Mouse (Mus musculus) olfactory bulb, adult 2 months (tissue): ENCODE data around the gene Polr3b.

Source experiments
- CTCF ChIP-seq: fragments of 200-500 bp; IDR thresholded peaks from 2 replicates; pipeline ENCODE4 v1.5.1; 2012; ENCODE audit warnings: low read depth, mild to moderate bottlenecking, low read length, moderate library complexity; ENCODE audit not compliant: insufficient read depth
- POLR2A ChIP-seq: fragments of 200-500 bp; IDR thresholded peaks from 2 replicates; pipeline ENCODE4 v1.6.1; 2012; ENCODE audit warnings: mild to moderate bottlenecking, low read depth, low read length, moderate library complexity; ENCODE audit not compliant: insufficient read depth

- TF ChIP-seq CTCF = no peak
- TF ChIP-seq POLR2A = no peak
These were observed 9.1 kb downstream of the Polr3b start for GRCm38 (mm10) chr10:84631182-84631581.
